Mouse (Mus musculus) liver, postnatal 0 days (tissue): ENCODE results near the gene Gm20388. TPM values are rescaled to one million over a fixed set of nuclear protein-coding genes. Genes with fewer than 3 reads are reported as not detected.

Experiments used
- ATAC-seq: fragments of 200-750 bp; cut with Nextera tagmentation; 2 replicates; pipeline ENCODE4 v1.8.0; 2017; ENCODE audit warnings: mild to moderate bottlenecking, moderate library complexity
- DNase-seq: peaks from one replicate; pipeline ENCODE4 v3.0.0-alpha.2; 2016
- H3K27ac ChIP-seq: fragments of 300-500 bp; sonication (generic); 2 replicates; pipeline ENCODE4 v1.5.1; 2014; ENCODE audit warnings: antibody characterized with exemption, moderate library complexity, mild to moderate bottlenecking, low read depth
- H3K27me3 ChIP-seq: fragments of 300-500 bp; sonication (generic); 2 replicates; pipeline ENCODE4 v1.6.1; 2014; ENCODE audit warnings: low read length, control low read depth, mixed read lengths; ENCODE audit not compliant: insufficient read depth
- H3K36me3 ChIP-seq: fragments of 300-500 bp; sonication (generic); replicated peaks from 2 replicates; pipeline ENCODE4 v1.6.1; 2014; ENCODE audit warnings: mild to moderate bottlenecking, control low read depth, low read length, moderate library complexity, mixed read lengths; ENCODE audit not compliant: insufficient read depth
- H3K4me1 ChIP-seq: fragments of 300-500 bp; sonication (generic); 2 replicates; pipeline ENCODE4 v1.6.1; 2014; ENCODE audit warnings: antibody characterized with exemption, mild to moderate bottlenecking, control low read depth; ENCODE audit not compliant: insufficient read depth
- H3K4me2 ChIP-seq: fragments of 300-500 bp; sonication (generic); 2 replicates; pipeline ENCODE4 v1.6.1; 2014; ENCODE audit warnings: low read depth, mild to moderate bottlenecking, low read length, moderate library complexity, mixed read lengths
- H3K4me3 ChIP-seq: fragments of 300-500 bp; sonication (generic); 2 replicates; pipeline ENCODE4 v1.5.1; 2014; ENCODE audit warnings: low read depth, low read length
- H3K9ac ChIP-seq: fragments of 300-500 bp; sonication (generic); replicated peaks from 2 replicates; pipeline ENCODE4 v1.6.1; 2014; ENCODE audit warnings: mild to moderate bottlenecking, moderate library complexity
- H3K9me3 ChIP-seq: fragments of 300-500 bp; sonication (generic); 2 replicates; pipeline ENCODE4 v1.6.1; 2016; ENCODE audit warnings: mild to moderate bottlenecking, control low read depth, low read length, mixed read lengths
- CTCF ChIP-seq: sonication (generic); IDR thresholded peaks from 2 replicates; pipeline ENCODE4 v1.5.1; 2016; ENCODE audit warnings: antibody characterized with exemption, low read depth
- EP300 ChIP-seq: IDR thresholded peaks from 2 replicates; pipeline ENCODE4 v1.6.1; 2016; ENCODE audit warnings: antibody characterized with exemption, low read depth, mild to moderate bottlenecking
- WGBS: fragments of 180-500 bp; shearing (Covaris S2); extraction: QIAGEN DNeasy Blood & Tissue Kit; methylation state at CpG from one replicate; pipeline ENCODE4 v1.1.7; 2014; ENCODE audit not compliant: insufficient replicate concordance; 5-methylcytosine and 5-hydroxymethylcytosine counted together
- polyA plus RNA-seq: library from polyadenylated mRNA; unstranded; fragments of >200 nt; fragmentation: Nextera tagmentation; extraction: Ambion mirVana; gene quantifications from 2 replicates; pipeline ENCODE4 v1.2.1, GENCODE M21; 2015

The Gm20388 gene
- polyA plus RNA-seq, 1 experiment from 2014 or later = not detected

GRCm38 (mm10) chr8:121885433-121885832 is 1974.8 kb downstream of the Gm20388 start:
- WGBS = 88% methylated on average over 6 of the region's 6 CpGs
- TF ChIP-seq EP300 (no peak), CTCF (no peak)
- DNase-seq (no peak), ATAC-seq (no peak)
- Histone ChIP-seq H3K36me3 (peaks cover 70% of the 10 kb centered on the region), H3K9ac (no peak overlapping the region), H3K27me3 (no peaks in the 10 kb centered on the region), H3K4me3 (no peak overlapping the region), H3K9me3 (no peaks in the 10 kb centered on the region), H3K4me2 (no peak overlapping the region), H3K27ac (no peak overlapping the region), H3K4me1 (no peaks in the 10 kb centered on the region)

GRCm38 (mm10) chr8:121887547-121887946 is 1976.9 kb downstream of the Gm20388 start:
- Histone ChIP-seq H3K27ac (no peak overlapping the region), H3K27me3 (no peaks in the 10 kb centered on the region), H3K4me2 (no peak overlapping the region), H3K36me3 (peaks cover 62% of the 10 kb centered on the region), H3K4me1 (no peaks in the 10 kb centered on the region), H3K9me3 (no peaks in the 10 kb centered on the region), H3K9ac (no peak overlapping the region), H3K4me3 (no peak overlapping the region)
- ATAC-seq (no peak), DNase-seq (no peak)
- 85% methylated on average over 1 of the region's 1 CpGs for WGBS
- TF ChIP-seq CTCF (no peak), EP300 (no peak)

DNA sequence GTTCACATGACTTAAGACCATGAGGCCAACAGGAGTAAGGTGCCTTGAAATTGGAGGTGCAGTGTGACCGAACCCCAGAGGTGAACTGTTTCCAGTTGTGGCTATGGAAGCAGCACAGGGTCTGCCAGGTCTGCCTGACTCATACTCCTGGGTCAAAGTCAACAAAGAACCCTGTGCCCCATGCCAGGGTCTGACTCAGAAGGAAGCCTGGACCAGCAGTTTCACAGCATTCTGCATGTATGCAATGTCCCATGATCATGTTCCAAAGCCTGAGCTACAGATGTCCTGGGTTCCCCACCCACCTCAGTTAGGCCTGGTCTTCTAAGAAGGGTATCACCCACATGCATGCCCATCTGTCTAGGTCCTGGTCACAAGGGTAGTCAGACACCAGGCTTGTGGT is 1978.7 kb downstream of the Gm20388 start:
- DNase-seq (no peak), ATAC-seq (no peak)
- Histone ChIP-seq H3K36me3 (peaks cover 48% of the 10 kb centered on the region), H3K27me3 (no peaks in the 10 kb centered on the region), H3K9me3 (no peaks in the 10 kb centered on the region), H3K4me1 (no peaks in the 10 kb centered on the region), H3K27ac (no peak overlapping the region), H3K4me3 (no peak overlapping the region), H3K9ac (no peak overlapping the region), H3K4me2 (no peak overlapping the region)
- TF ChIP-seq CTCF (no peak), EP300 (no peak)
- WGBS = 90% methylated on average over 1 of the region's 1 CpGs

DNA sequence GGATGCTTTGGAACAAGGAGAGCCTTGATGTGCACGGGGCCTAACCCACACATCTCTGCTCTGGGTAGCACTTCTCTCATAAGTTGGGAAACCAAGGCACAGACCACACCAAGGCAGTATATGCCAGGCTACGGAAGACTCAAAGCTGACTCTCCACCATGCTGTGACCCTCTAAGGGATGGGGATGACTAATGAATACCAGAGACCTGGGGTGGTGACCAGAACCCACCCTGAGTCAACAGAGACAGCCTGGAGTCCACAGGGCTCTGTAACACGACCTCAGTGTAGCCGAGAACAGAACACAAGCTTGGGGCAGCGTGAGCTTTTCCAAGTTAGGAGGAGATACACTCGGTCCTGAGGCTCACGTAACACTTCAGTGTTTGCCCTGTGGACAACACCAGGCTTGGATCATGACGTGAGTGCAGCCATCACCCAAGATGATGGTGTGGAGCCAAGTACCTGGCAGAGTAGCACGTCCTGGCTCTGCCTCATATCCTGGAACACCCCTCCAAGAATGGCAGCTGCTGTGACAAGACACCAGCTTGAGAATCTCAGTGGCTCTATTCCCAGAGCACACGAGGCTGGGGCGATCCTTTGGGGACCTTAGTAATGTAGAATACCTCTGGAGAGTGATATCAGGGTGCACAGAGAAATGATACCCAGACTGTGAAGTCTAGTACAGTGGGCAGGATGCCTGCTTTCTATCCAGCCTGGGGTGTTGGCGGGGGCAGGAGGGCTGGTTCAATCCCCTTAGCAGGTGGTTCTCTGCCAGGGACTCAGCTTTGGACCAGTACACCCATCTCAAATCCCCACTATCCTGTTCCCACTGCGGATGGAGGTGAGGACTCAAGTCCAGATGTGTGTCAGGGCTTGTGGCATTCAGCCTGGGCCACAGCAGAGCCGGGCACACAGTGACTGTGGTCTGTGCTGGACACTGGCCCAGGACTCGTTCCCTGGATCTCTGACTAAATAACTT is 1979.5 kb downstream of the Gm20388 start:
- TF ChIP-seq CTCF (no peak), EP300 (no peak)
- ATAC-seq = no peak
- no peaks in the 10 kb centered on the region for H3K27me3 ChIP-seq
- H3K9ac ChIP-seq = no peak overlapping the region
- H3K4me2 ChIP-seq = no peak overlapping the region
- no peak overlapping the region for H3K4me3 ChIP-seq
- H3K9me3 ChIP-seq = no peaks in the 10 kb centered on the region
- no peak overlapping the region for H3K27ac ChIP-seq
- H3K4me1 ChIP-seq = no peaks in the 10 kb centered on the region; the same call in 1 of the 2 replicates
- H3K36me3 ChIP-seq = peaks cover 50% of the 10 kb centered on the region
- 87% methylated on average over 15 of the region's 15 CpGs for WGBS
- DNase-seq = no peak

DNA sequence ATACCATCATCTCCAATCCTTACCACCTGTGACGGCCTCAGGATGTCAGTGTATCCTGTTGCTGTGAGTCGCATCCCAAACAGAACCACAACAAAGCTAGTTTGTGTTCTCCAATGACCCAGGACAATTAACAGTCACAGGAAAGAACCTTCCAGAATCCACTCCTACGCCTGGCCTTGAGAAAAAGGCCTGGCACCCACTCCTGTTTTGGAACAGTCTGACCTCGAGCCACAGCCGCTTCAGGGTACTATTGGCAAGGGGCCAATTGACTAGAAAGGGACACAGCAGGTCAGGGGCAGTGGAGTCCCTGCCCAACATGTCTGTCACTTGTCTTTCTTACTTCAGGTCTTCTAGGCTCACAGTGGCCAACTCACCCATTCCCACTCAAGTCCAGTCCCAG is 1982.2 kb downstream of the Gm20388 start:
- Histone ChIP-seq H3K27me3 (no peaks in the 10 kb centered on the region), H3K4me2 (no peak overlapping the region), H3K36me3 (peaks cover 31% of the 10 kb centered on the region), H3K9me3 (no peaks in the 10 kb centered on the region), H3K27ac (no peak overlapping the region), H3K4me3 (no peak overlapping the region), H3K4me1 (peaks cover 13% of the 10 kb centered on the region), H3K9ac (no peak overlapping the region; the same call in 1 of the 2 replicates)
- no peak for DNase-seq
- no peak for TF ChIP-seq EP300
- no peak for TF ChIP-seq CTCF
- ATAC-seq = no peak
- 77% methylated on average over 5 of the region's 5 CpGs for WGBS

DNA sequence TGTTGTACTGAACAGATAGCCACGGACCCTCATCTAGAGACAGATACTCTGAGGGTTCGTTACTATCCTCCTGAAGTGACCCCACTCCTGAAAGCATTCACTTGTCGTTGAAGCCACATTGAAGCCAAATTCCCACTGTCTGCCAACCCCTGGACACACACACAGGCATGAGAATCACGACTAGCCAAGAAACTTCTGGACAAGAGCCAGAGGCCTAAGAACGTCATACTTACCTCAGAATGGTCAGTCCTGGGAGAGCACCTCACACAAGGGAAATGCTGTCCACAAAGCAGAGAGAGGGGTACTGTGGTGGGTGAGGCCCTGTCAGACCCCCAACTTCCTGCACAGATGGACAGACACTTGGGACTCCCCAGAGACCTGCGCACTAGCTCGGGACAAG is 1985.3 kb downstream of the Gm20388 start:
- Histone ChIP-seq H3K27me3 (no peaks in the 10 kb centered on the region), H3K36me3 (peaks cover 22% of the 10 kb centered on the region), H3K9ac (peak overlapping the region; percentile 30; the same call in 1 of the 2 replicates), H3K4me2 (peak overlapping the region; percentile 56), H3K4me1 (peaks cover 34% of the 10 kb centered on the region), H3K27ac (peak overlapping the region; percentile 16; the same call in 1 of the 2 replicates), H3K4me3 (peak overlapping the region; percentile 0; the same call in 1 of the 2 replicates), H3K9me3 (no peaks in the 10 kb centered on the region)
- WGBS = 76% methylated on average over 7 of the region's 7 CpGs
- TF ChIP-seq CTCF (no peak), EP300 (no peak)
- DNase-seq = no peak
- no peak for ATAC-seq
